Mouse (Mus musculus) frontal cortex, postnatal 10 days (tissue): ENCODE results near the gene Smpd3.

Experiments used
- DNase-seq, 2 experiments: peaks; one replicate each; pipeline ENCODE4 v3.0.0; 2022; ENCODE audit warnings: low spot score in 2 of 2, mixed read lengths in 1 of 2

The Smpd3 gene

GRCm38 (mm10) chr8:106292484-106293396 lies 45.0 kb downstream of the Smpd3 start:
- no peak for DNase-seq

GRCm38 (mm10) chr8:106289464-106289863 lies 48.3 kb downstream of the Smpd3 start:
- no peak for DNase-seq

- DNase-seq, result no peak
Observed at GRCm38 (mm10) chr8:106288732-106289131, 49.1 kb downstream of the Smpd3 start.

- no peak for DNase-seq
Observed at GRCm38 (mm10) chr8:106287445-106287844, 50.3 kb downstream of the Smpd3 start.

GRCm38 (mm10) chr8:106280844-106281243 lies 56.9 kb downstream of the Smpd3 start:
- no peak for DNase-seq

- no peak for DNase-seq
Observed at GRCm38 (mm10) chr8:106280154-106280553, 57.6 kb downstream of the Smpd3 start.

- no peak for DNase-seq
Observed at GRCm38 (mm10) chr8:106278367-106279042, 59.3 kb downstream of the Smpd3 start.

- DNase-seq, result no peak
Observed at GRCm38 (mm10) chr8:106276709-106277317, 61.0 kb downstream of the Smpd3 start.

- no peak for DNase-seq
Observed at GRCm38 (mm10) chr8:106273468-106273867, 64.3 kb downstream of the Smpd3 start.

GRCm38 (mm10) chr8:106271378-106271777 lies 66.4 kb downstream of the Smpd3 start:
- no peak for DNase-seq

GRCm38 (mm10) chr8:106270804-106271203 lies 67.0 kb downstream of the Smpd3 start:
- DNase-seq, result peak; percentile 59 to 66

- DNase-seq, result no peak
Observed at GRCm38 (mm10) chr8:106268710-106269346, 69.0 kb downstream of the Smpd3 start.

- no peak for DNase-seq
Observed at GRCm38 (mm10) chr8:106265398-106265797, 72.4 kb downstream of the Smpd3 start.

- no peak for DNase-seq
Observed at GRCm38 (mm10) chr8:106263928-106264327, 73.9 kb downstream of the Smpd3 start.

GRCm38 (mm10) chr8:106262343-106262742 lies 75.4 kb downstream of the Smpd3 start:
- DNase-seq, result no peak

GRCm38 (mm10) chr8:106260894-106261293 lies 76.9 kb downstream of the Smpd3 start:
- no peak for DNase-seq

GRCm38 (mm10) chr8:106259579-106260255 lies 78.1 kb downstream of the Smpd3 start:
- no peak for DNase-seq

- no peak for DNase-seq
Observed at GRCm38 (mm10) chr8:106258169-106258568, 79.6 kb downstream of the Smpd3 start.

GRCm38 (mm10) chr8:106250186-106250585 lies 87.6 kb downstream of the Smpd3 start:
- no peak for DNase-seq

- no peak for DNase-seq
Observed at GRCm38 (mm10) chr8:106237106-106237505, 100.7 kb downstream of the Smpd3 start.

GRCm38 (mm10) chr8:106234567-106235261 lies 103.1 kb downstream of the Smpd3 start:
- no peak for DNase-seq
